Mouse (Mus musculus) skeletal muscle tissue, adult 2 months (tissue): ENCODE measurements at regions not wholly inside any gene's neighbourhood (a gene's known extent, or its start where the extent isn't known, plus 50 kb on each side); places are given as distances from the start of the nearest gene placed in this dataset.

ENCODE experiments used
- DNase-seq: peaks from one replicate; pipeline ENCODE4 v3.0.0-alpha.2; 2012; ENCODE audit warnings: low read depth, low spot score

DNA sequence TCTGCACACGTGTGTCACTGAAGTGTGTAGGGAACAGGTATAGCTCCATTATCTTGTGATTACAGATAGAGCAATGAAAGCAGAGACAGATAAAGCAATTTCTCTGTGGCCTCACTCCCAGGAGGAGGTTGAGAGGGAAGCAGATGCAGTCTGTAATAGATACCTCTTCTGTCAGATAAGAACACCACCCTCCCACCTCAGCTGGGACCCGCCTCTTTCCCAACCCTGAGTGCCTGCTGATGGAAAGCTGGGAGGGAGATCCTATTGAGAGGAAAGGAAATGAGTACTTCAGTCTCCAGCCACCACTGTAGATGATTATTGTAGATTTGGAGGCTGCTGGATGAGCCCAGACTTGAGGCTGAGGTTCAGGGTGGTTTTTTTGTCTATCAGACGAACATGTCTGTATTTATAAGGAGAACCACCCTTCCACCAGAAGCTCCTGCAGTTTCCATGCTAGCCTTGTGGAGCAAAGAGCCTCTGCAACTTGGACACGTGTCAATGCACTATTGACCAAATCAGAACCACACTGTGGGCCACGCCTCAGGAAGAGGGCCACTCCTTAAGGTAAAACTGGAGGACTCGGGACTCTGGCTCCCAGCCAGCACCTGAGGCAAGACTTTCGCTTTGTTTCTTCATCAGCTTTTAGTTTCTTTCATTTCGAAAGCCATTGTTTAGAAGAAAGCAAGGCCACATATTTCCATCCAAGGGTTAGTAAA lies 55.3 kb upstream of the Plekha5 start:
- DNase-seq = no peak

DNA sequence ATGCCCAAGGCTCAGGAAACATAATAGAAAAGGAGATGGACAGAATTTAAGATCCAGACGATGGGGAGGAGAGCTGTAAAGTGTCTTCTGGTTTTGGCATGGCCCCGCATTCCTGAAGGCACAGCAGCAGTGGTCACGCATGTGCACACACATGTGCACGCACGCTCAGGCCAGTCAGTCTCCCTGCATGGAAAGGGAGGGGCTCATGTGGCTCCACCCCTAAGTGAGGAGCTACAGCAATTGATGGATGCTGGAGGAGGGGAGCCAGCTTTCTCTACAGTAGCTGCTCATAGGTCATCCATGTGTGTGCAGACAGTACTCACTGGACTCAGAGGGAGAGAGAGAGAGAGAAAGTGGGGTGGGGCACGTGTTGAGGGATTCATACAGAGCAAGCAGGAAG lies 56.6 kb upstream of the Plekha5 start:
- no peak for DNase-seq

DNA sequence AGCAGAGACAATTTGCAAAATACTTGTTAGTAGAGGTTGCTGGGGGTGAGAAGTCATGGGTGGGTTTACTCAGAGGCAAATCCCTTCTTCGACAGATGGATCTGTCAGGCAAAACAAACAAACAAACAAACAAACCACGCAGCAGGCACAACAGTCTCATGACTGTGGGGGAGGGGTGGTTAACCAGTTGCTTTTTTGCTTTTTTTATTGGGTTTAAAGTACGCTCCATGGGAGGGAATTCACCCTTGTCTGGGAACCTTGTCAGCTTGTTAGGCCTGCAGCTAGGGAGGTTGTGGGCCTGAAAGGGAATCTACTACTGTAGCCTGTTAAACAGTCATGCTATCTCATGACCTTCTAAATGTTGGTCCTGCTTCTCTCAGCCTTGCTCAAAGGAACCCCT lies 57.1 kb upstream of the Plekha5 start:
- no peak for DNase-seq

DNA sequence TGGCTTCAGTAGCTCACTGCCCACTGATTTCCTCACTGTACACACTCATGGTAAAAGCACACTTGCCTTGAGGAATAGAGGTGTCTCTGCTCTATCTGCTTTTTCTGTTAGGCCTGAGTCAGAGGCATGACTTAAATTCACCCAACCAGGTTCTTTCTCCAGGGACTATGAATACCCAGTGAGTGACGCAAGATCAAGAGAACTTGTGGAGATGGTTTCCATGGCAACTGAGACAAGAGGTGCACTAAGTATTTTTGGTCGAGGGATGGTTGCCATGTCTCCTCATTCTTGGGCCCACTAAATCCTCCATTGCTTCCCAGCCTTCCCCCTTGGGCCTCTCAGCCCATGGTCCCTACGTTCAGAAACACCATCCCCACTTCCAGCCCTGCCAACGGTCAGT lies 62.9 kb upstream of the Plekha5 start:
- DNase-seq = no peak

DNA sequence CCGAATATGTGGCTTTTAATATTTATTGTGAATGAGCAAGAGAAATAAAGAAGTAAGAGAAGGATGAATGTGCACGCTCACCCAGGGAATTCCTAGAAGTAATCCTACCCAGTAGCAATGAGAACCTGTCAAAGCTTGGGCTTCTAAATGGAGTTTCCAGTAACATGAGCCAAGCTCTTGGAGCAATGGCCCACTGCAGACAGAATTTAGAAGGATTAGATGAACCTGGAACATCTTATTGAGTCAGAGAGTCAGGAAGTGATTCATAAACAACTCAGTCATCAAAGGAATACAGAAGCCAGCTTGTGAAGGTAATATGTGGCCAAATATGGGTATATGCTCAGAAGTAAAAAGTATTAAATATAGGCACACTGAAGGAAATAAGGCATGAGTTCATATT lies 66.0 kb upstream of the Plekha5 start:
- no peak for DNase-seq

DNA sequence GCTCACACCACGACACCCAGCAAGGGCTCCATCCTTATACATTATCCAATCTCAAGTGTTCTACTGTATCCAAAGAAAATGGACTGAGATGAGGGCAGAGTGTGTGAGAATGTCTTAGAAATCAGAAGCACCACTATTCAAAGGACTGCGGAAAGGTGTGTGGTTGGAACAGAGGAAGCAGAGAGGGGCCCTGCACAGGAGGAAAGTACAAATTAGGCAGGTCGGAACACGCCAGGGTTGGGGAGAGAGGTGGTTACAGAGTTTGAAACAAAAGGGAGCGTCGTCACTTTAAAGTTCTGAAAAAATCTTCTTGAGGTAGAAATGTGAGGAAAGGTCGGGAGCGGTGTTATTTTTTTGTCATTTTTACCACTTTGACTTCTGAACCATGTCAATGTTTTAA lies 66.6 kb upstream of the Plekha5 start:
- DNase-seq = no peak

DNA sequence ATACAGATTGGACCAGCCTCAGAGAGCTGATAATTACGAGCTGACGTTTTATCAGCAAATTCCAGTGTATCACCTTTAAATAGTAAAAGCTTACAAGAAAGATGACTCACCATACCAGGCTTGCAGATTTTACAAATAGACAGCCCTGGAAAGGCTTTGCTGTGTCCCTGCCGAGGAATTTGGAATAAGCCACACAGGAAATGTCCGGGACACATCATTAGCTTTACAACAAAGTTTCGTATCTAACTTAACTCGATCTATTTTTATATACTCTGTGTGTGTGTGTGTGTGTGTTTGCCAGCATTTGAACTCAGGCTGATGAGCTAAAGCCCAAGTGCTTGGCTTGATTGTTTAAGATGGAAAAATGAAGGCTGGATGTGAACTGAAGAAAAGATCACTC lies 69.8 kb upstream of the Plekha5 start:
- DNase-seq = no peak

DNA sequence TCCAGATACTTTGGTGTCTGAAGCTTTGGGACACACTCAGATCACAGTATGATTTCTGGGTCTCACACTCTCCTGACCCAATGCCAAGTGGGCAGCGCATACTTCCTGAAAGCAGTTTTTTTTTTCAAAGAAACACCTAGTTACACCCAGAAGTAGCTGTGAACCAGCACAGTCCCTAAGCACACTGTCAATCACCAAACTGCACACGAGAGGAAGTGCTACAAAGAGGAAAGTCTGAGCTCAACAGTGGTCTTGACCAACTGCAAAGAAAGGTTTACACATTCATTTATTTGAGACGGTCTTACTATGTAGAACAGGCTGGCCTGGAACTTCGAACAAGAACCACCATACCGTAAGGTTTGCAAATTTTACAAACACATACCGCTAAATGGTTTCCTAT lies 70.2 kb upstream of the Plekha5 start:
- no peak for DNase-seq

DNA sequence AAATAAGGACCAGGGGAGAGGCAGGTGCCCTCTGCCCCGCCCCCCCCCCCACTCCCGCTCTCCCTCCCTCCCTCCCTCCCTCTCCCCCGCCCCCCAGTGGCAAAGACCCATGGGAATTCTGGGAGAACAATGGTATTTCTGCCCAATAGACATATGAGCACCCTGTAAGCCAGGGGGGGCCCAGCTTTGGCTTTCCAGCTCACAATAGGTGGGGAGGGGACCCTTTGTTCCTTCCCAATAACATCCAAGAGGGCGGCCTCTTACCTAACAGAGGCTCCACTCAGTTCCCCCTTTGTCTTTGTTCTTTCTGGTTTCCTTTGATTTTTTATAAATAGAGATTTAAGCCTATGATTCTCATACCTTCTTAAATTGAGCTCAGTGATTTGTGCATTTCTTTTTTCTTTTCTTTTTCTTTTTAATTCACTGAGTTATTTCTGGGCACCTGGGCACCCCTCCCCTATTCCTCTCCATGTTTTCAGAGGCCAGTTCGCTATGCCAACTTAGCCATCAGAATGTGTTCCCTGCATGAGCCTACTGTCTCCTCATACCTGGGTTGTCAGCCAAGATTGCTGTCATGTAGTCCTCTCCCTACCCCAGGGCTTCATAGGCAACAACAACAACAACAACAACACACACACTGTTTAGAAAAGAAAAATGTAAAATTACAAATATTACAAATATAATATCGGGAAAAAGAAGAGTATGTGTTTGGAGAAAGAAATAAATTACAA lies 72.3 kb upstream of the Plekha5 start:
- no peak for DNase-seq

DNA sequence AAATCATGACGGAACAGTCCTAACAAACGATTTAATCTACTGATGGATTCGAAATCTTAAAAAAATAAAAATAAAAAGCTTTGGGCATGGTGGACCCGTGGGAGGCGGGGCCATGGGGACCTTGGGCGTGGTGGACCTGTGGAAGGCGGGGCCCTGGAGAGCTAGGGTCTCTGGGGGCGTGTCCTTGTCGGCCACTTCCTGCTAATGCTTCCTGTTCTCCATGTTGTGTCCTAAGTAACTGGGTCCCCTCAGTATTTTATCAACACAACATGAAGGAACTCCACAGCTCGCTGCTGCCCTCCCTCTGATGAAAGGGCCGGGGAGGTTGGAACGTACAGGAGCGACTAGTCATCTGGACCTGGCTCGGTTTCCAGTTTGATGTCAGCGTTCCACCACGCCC lies 75.3 kb upstream of the Plekha5 start:
- no peak for DNase-seq

DNA sequence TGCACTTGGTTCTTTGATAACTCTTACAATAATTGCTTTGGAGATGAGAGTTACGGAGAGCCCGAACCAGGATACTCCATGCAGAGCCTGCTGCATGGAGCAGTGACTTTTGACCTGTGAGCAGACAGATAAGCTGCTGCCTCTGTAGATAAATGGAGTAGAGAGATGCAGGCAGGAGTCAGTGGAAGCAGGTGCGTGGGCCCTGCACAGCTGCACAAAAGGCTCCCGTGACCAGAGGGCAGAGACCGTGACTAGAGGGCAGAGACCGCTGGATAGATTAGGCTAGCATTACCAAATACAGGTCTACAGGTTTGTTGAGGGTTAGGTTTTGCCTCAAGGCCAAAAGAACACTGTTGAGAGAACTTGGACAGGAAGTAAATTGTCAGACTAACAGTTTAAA lies 76.9 kb upstream of the Plekha5 start:
- no peak for DNase-seq

DNA sequence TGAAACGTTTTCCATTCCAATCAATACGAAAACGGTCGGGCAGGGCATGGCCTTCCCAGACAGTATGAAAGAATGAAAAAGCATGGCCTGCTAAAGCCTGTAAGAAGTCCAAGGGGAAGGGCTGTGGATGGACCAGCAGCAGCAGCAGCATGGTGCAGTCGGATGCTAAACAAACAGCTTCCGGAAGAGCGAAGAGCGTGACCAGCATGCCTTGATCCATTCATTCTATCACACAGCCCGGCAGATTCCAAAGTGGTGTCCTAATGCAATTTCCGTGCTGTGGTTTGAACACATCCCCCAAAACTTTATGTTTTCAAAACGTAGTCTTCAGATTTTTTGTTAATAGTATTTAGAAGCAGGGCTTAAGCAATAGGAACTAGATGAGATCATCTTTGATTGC lies 80.2 kb upstream of the Plekha5 start:
- DNase-seq = no peak

DNA sequence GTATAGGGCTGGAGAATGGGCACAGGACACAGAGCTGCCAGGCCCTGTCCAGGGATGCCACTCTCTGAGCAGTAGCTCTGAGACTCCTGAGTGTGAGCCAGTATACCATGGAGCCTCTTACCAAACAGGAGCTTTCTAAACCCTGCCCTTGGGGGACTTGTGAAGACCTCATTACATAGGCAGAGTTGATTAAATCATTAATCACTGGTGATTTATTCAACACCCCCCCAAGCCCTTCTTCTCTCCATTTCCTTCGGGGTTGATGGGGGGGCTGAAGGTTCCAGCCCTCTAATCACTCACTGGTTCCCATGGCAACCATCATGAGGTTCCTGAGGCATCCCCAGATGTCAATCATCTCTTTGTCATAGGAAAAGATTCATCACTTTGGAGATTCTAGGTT lies 81.0 kb upstream of the Plekha5 start:
- DNase-seq = no peak

DNA sequence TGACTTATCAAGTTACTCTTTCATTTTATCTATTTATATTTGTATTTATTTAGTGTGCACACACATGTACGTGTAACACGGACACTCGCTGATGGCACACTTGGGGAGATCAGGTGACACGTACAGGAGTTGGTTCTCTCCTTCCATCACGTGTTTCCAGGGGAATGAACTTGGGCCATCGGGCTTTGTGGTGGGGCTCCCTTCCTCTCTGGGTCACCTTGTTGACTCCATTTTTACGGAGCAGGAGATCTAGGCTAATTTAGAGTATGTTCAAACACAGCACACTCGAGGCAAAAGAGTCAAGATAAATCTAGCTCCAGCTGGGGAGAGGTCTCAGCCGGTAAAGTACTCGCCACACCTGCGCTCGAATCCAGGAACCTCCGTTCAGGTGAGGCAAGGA lies 84.1 kb upstream of the Plekha5 start:
- DNase-seq = no peak

DNA sequence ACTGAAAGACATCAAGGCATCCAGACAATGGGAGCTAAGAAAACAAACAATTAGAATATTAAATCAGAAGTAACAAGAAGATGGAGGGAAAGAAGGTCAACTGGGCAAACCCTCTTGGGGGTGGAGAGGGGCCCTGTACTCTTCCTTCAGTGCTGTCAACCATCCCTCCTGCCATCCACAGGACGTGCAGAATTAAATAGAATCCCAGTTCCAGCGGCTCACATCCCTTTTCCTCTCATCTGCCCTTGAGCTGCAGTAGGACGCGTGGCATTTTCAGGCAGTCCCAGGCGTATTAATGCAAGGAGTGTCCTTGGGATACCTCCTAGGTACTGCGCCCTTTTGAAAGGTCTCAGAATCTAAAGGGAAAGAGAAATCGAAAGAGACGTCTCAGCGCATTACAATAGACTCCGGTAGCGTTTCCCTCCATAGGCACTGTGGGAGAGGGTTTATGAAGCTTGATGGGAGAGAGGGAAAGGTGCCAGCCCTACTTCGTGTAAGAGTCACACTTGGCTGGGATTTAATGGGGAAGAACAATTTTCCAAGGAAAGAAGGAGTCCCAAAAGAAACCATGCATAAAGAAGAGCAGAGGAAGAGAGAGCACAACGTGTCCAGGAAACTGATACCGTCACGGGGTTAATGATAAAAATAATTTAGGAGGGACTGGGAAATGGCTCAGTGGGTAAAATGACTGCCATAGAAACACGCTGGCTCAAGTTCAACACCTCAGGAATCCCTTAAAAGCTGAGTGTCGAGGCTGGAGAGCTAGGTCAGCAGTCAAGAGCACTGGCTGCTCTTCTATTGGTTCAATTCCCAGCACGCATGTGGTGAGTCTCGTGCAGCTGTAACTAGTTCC lies 85.7 kb upstream of the Plekha5 start:
- DNase-seq = no peak

DNA sequence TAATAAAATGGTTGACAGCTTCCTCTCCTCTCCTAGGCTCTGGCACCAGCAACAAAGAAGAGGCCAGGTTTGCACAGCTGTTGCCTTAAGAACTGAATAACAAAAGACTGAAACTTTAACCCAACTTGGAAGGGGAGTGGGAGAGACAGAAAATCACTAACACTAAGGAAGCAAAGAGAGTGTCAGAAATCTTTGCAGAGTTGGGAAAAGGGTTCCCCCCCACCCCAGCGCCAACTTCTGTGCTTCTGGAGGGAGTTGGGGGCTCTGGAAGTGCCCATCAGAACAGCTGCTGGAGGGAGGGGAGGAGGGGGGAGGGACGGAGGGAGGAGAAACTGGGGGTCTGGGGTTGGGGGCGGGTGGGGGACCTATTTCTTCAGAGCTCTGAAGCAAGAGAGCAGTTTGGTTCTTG lies 86.8 kb upstream of the Plekha5 start:
- DNase-seq = no peak

DNA sequence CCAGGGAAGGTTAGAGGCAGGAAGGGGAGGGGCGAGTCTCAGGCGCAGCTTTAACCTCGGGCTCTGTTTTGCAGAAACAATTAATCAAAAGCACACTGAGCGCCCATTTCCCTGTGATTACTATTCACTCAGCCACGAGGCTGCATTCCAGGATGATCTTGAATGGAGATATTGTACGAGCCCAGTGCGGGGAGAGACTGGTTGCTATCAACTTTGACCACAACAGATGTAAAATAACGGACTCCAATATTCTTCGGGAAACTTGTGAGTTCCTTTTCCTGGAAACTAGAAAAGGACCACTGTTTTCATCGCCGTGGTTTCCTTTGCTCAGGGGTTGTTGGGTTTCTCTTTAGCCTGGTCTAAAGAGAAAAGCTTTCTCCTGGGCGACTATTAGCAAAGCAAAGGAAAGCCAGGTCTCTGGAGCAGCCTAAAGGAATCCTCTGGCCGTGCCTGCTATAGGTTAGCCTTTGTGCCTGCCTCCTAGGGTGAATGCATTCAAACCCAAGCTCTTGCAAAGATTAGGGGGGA lies 87.4 kb upstream of the Plekha5 start:
- no peak for DNase-seq

DNA sequence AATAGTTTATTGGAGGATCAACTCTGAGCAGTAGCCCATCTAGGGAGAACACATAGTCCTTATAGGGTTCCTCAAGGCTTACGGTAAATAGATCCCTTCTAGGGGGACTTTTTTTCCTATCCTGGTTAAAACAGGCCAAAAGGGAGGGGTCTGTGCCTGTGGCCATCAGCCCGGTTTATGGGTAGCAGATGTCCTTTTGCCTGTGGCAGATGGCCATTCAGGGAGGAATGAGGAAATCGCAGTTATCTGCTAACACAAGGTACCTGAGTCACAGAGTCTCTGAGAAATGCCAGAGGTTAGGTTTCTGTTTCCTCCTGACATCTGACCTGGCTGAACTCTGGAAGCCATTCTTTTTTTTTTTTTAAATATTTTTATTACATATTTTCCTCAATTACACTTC lies 90.5 kb upstream of the Plekha5 start:
- no peak for DNase-seq

DNA sequence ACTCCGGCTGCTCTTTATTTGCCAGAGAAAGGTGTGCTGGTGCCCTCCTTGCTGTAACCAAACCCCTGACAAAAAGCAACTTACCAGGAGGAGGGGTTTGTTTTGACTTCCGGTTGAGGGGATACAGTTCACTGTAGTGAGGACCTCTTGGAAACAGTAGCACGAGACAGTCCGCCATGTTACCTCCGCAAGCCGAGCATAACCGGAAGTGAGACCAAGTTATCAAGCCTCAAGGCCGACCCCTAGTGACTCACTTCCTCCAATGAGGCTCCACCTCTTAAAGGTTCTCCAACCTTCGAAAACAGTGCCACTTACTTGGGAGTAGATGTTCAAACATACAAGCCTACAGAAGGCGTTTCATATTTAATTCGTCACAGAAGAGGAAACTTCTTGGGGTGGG lies 115.2 kb upstream of the Plekha5 start:
- no peak for DNase-seq

DNA sequence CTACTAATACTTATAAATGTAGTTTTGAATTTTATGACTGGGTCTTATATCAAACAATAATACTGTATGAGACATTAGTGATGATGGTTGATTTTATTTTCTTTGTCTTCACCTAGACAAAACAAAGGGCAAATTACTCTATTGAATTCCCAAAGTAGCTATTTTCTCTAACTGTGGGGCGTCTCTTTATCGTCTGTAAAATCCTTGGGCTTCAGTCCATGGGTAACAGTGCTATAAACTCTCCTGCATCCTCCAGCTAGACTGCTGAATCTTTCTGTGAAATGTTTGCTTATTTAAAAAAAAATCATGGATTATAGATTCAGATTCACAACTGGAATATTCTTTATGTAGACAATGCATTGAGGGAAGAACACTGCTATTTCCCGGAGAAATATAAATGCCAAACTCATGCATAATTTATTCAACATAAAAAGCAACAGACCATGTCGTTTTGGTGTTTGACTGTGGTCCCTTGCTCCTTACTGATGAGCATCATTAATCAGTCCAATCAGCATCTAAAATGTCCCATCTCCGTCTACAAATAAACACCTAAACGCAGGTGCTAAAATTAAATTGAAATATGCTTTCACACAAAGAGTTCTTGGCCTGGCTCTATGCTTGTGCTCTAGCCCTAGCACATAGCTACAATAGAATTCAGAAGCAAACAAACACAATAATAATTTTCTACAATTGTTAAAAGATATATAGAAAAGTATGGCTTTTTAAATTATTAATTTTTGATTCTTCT lies 116.9 kb upstream of the Plekha5 start:
- DNase-seq = no peak

DNA sequence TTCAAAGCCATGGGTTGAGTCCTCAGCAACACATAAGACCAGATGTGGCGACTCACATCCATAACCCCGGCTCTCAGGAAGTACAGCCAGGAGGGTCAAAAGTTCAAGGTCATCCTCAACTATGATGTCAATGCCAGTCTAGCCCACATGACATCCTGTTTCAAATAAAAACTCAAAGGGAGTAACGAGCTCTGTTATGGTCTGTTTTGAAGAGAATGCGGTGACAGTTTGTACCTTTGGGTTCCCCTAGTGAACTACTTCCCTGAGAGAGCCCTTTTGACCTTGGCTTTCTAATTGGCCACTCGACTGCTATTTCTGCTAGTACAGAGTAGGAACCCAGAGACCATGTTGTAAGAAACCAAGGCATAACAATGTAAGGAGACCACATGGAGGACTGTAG lies 119.7 kb upstream of the Plekha5 start:
- DNase-seq = no peak
